ENCODE assay signal across 9 mouse cellular contexts in the genomic region with DNA sequence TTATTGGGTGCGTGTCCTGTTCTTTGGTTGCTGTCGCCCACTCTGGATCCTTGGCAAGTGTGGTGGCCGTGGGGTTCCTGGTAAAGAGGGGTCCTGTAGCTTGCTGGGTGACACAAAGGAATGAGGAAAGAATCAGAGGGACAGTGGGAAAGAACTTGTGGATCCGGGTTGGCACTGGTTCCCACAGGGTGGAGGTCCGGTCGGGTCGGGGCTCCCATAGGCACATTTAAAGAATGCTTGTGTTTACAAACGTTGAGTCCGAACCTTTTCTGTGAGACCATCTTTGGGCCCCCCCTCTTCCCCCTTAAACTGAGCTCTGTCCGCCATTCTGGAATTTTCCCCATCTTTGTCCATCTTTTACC. TPM values are rescaled to one million over a fixed set of nuclear protein-coding genes. Genes with fewer than 3 reads are reported as not detected.
DNase-seq lines count a peak whose midpoint lies in the region; ATAC-seq and TF ChIP-seq lines count a peak whose summit lies in the region.
"Had no signal": no experiment of that assay in that cellular context is flagged by ENCODE, and none has a peak within 500 bp of the region (broad histone marks: within the 10 kb centered on the region; RNA-seq: fewer than 3 reads in every experiment).

No protein-coding gene starts in this region.

- peak overlapping the region; percentile 23; the same call in 1 of the 2 replicates for H3K4me3 ChIP-seq in stomach, embryonic 14.5 days (ENCODE audit: low read depth, low read length)
- no peak overlapping the region for H3K4me3 ChIP-seq in stomach, postnatal 0 days (ENCODE audit: low read depth, low read length)
- H3K4me3 ChIP-seq in limb, embryonic 14.5 days (replicated peaks; ENCODE audit: low read length): peak overlapping the region; percentile 24
- H3K4me3 ChIP-seq in stomach, embryonic 15.5 days (replicated peaks): peak overlapping the region; percentile 23

- no peak overlapping the region for H3K9ac ChIP-seq in stomach, embryonic 14.5 days (replicated peaks; ENCODE audit: low read depth, low read length)
- no peak overlapping the region for H3K9ac ChIP-seq in stomach, postnatal 0 days (ENCODE audit: low read length)
- no peak overlapping the region for H3K9ac ChIP-seq in limb, embryonic 14.5 days (ENCODE audit: low read depth, low read length, severe bottlenecking)
- H3K9ac ChIP-seq in stomach, embryonic 15.5 days: no peak overlapping the region

- H3K36me3 ChIP-seq in stomach, embryonic 14.5 days (ENCODE audit: control insufficient read depth, insufficient read depth, low read length): no peaks in the 10 kb centered on the region
- H3K36me3 ChIP-seq in stomach, postnatal 0 days (ENCODE audit: control insufficient read depth, insufficient read depth, low read length): no peaks in the 10 kb centered on the region
- no peaks in the 10 kb centered on the region for H3K36me3 ChIP-seq in limb, embryonic 14.5 days (ENCODE audit: control insufficient read depth, insufficient read depth, low read length)
- no peaks in the 10 kb centered on the region for H3K36me3 ChIP-seq in stomach, embryonic 15.5 days

- no peak overlapping the region for H3K27ac ChIP-seq in stomach, embryonic 14.5 days (ENCODE audit: low read length)
- H3K27ac ChIP-seq in stomach, postnatal 0 days (replicated peaks): no peak overlapping the region
- H3K27ac ChIP-seq in limb, embryonic 14.5 days (replicated peaks; ENCODE audit: low read depth, low read length): no peak overlapping the region
- H3K27ac ChIP-seq in stomach, embryonic 15.5 days: no peak overlapping the region

- ATAC-seq in stomach, embryonic 14.5 days (ENCODE audit: insufficient number of reproducible peaks, insufficient read depth, low FRiP score, low read depth): no peak
- ATAC-seq in stomach, postnatal 0 days (ENCODE audit: low FRiP score, low TSS enrichment): no peak
- no peak for ATAC-seq in limb, embryonic 14.5 days (ENCODE audit: low FRiP score, low read depth)
- no peak for ATAC-seq in stomach, embryonic 15.5 days (ENCODE audit: insufficient read depth, low FRiP score, low read depth)

- H3K4me1 ChIP-seq in stomach, embryonic 14.5 days (ENCODE audit: control insufficient read depth, insufficient read depth, low read length): peaks cover 11% of the 10 kb centered on the region; the same call in 1 of the 2 replicates
- no peaks in the 10 kb centered on the region for H3K4me1 ChIP-seq in stomach, postnatal 0 days (replicated peaks; ENCODE audit: control insufficient read depth, insufficient read depth)
- H3K4me1 ChIP-seq in limb, embryonic 14.5 days (ENCODE audit: control insufficient read depth, insufficient read depth, low read length): peaks cover 5% of the 10 kb centered on the region; the same call in 1 of the 2 replicates
- no peaks in the 10 kb centered on the region; the same call in 1 of the 2 replicates for H3K4me1 ChIP-seq in stomach, embryonic 15.5 days

- peak; percentile 73 for DNase-seq in embryo, embryonic 9.5 days (ENCODE audit: extremely low spot score)
- DNase-seq in embryo, embryonic 11 days: no peak
- no peak for DNase-seq in stomach, postnatal 0 days (ENCODE audit: low spot score)
- DNase-seq in limb, embryonic 14.5 days (ENCODE audit: low spot score): no peak
- no peak for DNase-seq in gastrocnemius, adult 18-20 months (ENCODE audit: low spot score)
- no peak for DNase-seq in spleen, postnatal 14 days (ENCODE audit: low spot score in 2 of 2)

- 16% methylated on average over 10 of the region's 10 CpGs for WGBS in stomach, embryonic 14.5 days
- 23% methylated on average over 10 of the region's 10 CpGs for WGBS in stomach, postnatal 0 days
- WGBS in limb, embryonic 14.5 days: 18% methylated on average over 10 of the region's 10 CpGs
- WGBS in stomach, embryonic 15.5 days: 24% methylated on average over 10 of the region's 10 CpGs

- 0 out of 2 replicates have a peak, but pooled peaks cover 12% of the 10 kb centered on the region for H3K27me3 ChIP-seq in stomach, embryonic 14.5 days (ENCODE audit: control insufficient read depth, insufficient read depth, low read length)
- peaks cover 3% of the 10 kb centered on the region; the same call in 1 of the 2 replicates for H3K27me3 ChIP-seq in stomach, postnatal 0 days (ENCODE audit: control insufficient read depth, insufficient read depth, low read length)
- peaks cover 38% of the 10 kb centered on the region for H3K27me3 ChIP-seq in limb, embryonic 14.5 days (ENCODE audit: control insufficient read depth, insufficient read depth, low read length)
- H3K27me3 ChIP-seq in stomach, embryonic 15.5 days (replicated peaks): peaks cover 34% of the 10 kb centered on the region

- no peak for TF ChIP-seq CTCF in stomach, postnatal 0 days (IDR thresholded peaks at IDR 0.05; ENCODE audit: low read depth)

- peak overlapping the region; percentile 35 for H3K4me2 ChIP-seq in stomach, embryonic 14.5 days (replicated peaks; ENCODE audit: low read depth, low read length)
- no peak overlapping the region for H3K4me2 ChIP-seq in stomach, postnatal 0 days (replicated peaks; ENCODE audit: low read depth)
- H3K4me2 ChIP-seq in limb, embryonic 14.5 days (replicated peaks; ENCODE audit: low read depth, low read length, severe bottlenecking): peak overlapping the region; percentile 30
- peak overlapping the region; percentile 32 for H3K4me2 ChIP-seq in stomach, embryonic 15.5 days

- TF ChIP-seq EP300 in stomach, postnatal 0 days (optimal IDR thresholded peaks at IDR 0.05): no peak

- TF ChIP-seq POLR2A in limb, embryonic 14.5 days (IDR thresholded peaks at IDR 0.05; ENCODE audit: borderline replicate concordance, extremely low read depth, insufficient read depth, insufficient read length): no peak

- no peaks in the 10 kb centered on the region for H3K9me3 ChIP-seq in stomach, embryonic 14.5 days (ENCODE audit: control insufficient read depth, low read depth, low read length)
- no peaks in the 10 kb centered on the region for H3K9me3 ChIP-seq in stomach, postnatal 0 days (ENCODE audit: control insufficient read depth, low read length)
- no peaks in the 10 kb centered on the region for H3K9me3 ChIP-seq in limb, embryonic 14.5 days (ENCODE audit: control insufficient read depth, low read length)
- H3K9me3 ChIP-seq in stomach, embryonic 15.5 days: no peaks in the 10 kb centered on the region

RNA-seq across cellular contexts. Expression of a gene that starts 59.8 kb away (rescaled TPM):
- not detected in 2 replicates for polyA plus RNA-seq in stomach, embryonic 14.5 days (2014; fragmentation: Nextera tagmentation; extraction: Ambion mirVana)
- polyA plus RNA-seq in stomach, postnatal 0 days (2015; fragmentation: Nextera tagmentation; extraction: Ambion mirVana): not detected in 2 replicates
- polyA plus RNA-seq in limb, embryonic 14.5 days (2012; rRNA removed): not detected in 2 replicates
- not detected in 2 replicates for polyA plus RNA-seq in limb, embryonic 14.5 days (2014; fragmentation: Nextera tagmentation; extraction: Ambion mirVana)
- not detected in 2 replicates for polyA plus RNA-seq in stomach, embryonic 15.5 days (2015; fragmentation: Nextera tagmentation; extraction: Ambion mirVana)
- not detected for total RNA-seq in gastrocnemius, adult 18-20 months (2021)
- total RNA-seq: megakaryocyte-erythroid progenitor cell, adult 5-6 weeks had no signal
